Mouse (Mus musculus): ENCODE measurements around the gene Zfp423. TPM values are rescaled to one million over a fixed set of nuclear protein-coding genes. Genes with fewer than 3 reads are reported as not detected.

Zfp423 gene
- total RNA-seq, 1 experiment from 2014 or later: not detected

Other genes starting within 250 kb of the Zfp423 start
- 13.3 and 15.7 TPM in 2 replicates for gene Cnep1r1, start 159.2 kb upstream of the Zfp423 start, total RNA-seq (2017)
- 11.8 and 15.1 TPM in 2 replicates for gene Heatr3, start 178.3 kb upstream of the Zfp423 start, total RNA-seq (2017)
- gene Tent4b, start 239.6 kb upstream of the Zfp423 start, total RNA-seq (2017): 61.9 and 66.9 TPM in 2 replicates

All from neutrophil, adult 5-6 weeks (primary cell).